Mouse (Mus musculus) forebrain, embryonic 12.5 days (tissue): ENCODE measurements around the gene Onecut3. TPM values are rescaled to one million over a fixed set of nuclear protein-coding genes. Genes with fewer than 3 reads are reported as not detected.

Experiments
- ATAC-seq: fragments of 200-750 bp; cut with Nextera tagmentation; 2 replicates; pipeline ENCODE4 v1.8.0; 2017; ENCODE audit warnings: moderate TSS enrichment; ENCODE audit not compliant: low FRiP score
- H3K27ac ChIP-seq: fragments of 300-500 bp; sonication (generic); 2 replicates; pipeline ENCODE4 v1.5.1; 2016; ENCODE audit warnings: mild to moderate bottlenecking
- H3K27me3 ChIP-seq: fragments of 300-500 bp; sonication (generic); 2 replicates; pipeline ENCODE4 v1.6.1; 2016; ENCODE audit warnings: mild to moderate bottlenecking
- H3K36me3 ChIP-seq: fragments of 300-500 bp; sonication (generic); replicated peaks from 2 replicates; pipeline ENCODE4 v1.6.1; 2016; ENCODE audit warnings: mild to moderate bottlenecking
- H3K4me1 ChIP-seq: fragments of 300-500 bp; sonication (generic); 2 replicates; pipeline ENCODE4 v1.6.1; 2016
- H3K4me2 ChIP-seq: fragments of 300-500 bp; sonication (generic); 2 replicates; pipeline ENCODE4 v1.6.1; 2016; ENCODE audit warnings: mild to moderate bottlenecking, moderate library complexity
- H3K4me3 ChIP-seq: fragments of 300-500 bp; sonication (generic); replicated peaks from 2 replicates; pipeline ENCODE4 v1.5.1; 2016; ENCODE audit warnings: mild to moderate bottlenecking
- H3K9ac ChIP-seq: fragments of 300-500 bp; sonication (generic); 2 replicates; pipeline ENCODE4 v1.6.1; 2016; ENCODE audit warnings: mild to moderate bottlenecking
- H3K9me3 ChIP-seq: fragments of 300-500 bp; sonication (generic); 2 replicates; pipeline ENCODE4 v1.6.1; 2016
- WGBS: fragments of 180-500 bp; shearing (Covaris S2); methylation state at CpG from one replicate; pipeline ENCODE4 v1.1.7; 2016; 5-methylcytosine and 5-hydroxymethylcytosine counted together
- polyA plus RNA-seq: library from polyadenylated mRNA; unstranded; fragments of >200 nt; fragmentation: Nextera tagmentation; extraction: Ambion mirVana; gene quantifications from 2 replicates; pipeline ENCODE4 v1.2.1, GENCODE M21; 2016

The Onecut3 gene
- polyA plus RNA-seq, 1 experiment from 2014 or later: 0.83 TPM

- ATAC-seq: 0 out of 2 replicates have a peak, but pooled peaks have one; percentile 25
- Histone ChIP-seq H3K4me2 (no peak overlapping the region), H3K9ac (no peak overlapping the region), H3K36me3 (no peaks in the 10 kb centered on the region), H3K27me3 (peaks cover 88% of the 10 kb centered on the region), H3K9me3 (no peaks in the 10 kb centered on the region), H3K4me3 (no peak overlapping the region), H3K4me1 (peaks cover 14% of the 10 kb centered on the region), H3K27ac (no peak overlapping the region)
- 0% methylated on average over 11 of the region's 11 CpGs for WGBS
Measured at GRCm38 (mm10) chr10:80506222-80506621, 11.6 kb downstream of the Onecut3 start.

DNA sequence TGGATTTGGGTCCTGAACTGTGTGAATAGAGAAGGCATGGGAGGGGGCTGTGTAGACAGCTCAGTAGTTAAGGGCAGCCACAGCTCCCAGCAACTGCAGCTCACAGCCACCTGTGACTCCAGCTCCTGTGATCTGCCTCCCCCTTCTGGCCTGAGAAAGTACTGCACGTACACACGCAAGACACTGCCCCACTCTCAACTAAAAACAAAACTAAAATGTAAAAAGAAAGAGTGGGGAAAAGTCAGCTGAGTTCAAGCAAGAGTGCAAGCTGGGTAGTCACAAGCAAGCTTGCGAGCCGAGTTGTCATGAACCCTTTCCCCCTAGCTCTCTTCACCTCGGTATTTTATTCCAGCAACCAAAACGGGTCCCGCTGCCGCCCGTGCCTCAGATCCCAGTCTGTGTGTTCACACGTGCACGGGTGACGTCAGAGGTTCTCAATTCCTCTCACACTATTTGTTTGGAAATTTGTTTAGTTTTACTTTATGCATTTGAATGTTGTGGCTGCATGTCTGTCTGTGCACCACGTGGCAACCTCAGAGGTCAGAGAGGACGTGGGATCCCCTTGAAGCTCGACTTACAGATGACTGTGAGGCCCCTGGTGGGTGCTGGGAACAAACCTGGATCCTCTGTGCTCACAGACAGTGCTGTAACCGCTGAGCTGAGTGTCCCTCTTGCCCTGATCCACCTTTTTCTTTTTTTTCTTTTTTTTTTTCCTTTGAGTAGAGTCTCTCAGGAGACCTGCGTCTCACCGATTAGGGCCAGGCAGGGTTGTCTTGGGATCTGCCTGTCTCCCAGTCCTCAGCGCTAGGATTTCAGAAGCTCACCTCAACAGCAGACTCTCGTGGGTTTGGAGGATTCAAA, 15.0 kb downstream of the Onecut3 start:
- peaks cover 27% of the 10 kb centered on the region for H3K4me1 ChIP-seq
- ATAC-seq: peak; percentile 57; the same call in 1 of the 2 replicates
- H3K9me3 ChIP-seq: no peaks in the 10 kb centered on the region
- peaks cover 87% of the 10 kb centered on the region for H3K27me3 ChIP-seq
- peak overlapping the region; percentile 32 for H3K4me3 ChIP-seq
- H3K27ac ChIP-seq: no peak overlapping the region
- H3K9ac ChIP-seq: 0 out of 2 replicates have a peak overlapping the region, but pooled peaks have one; percentile 17
- 10% methylated on average over 20 of the region's 20 CpGs for WGBS
- no peaks in the 10 kb centered on the region for H3K36me3 ChIP-seq
- peak overlapping the region; percentile 57 for H3K4me2 ChIP-seq

GRCm38 (mm10) chr10:80510273-80510660, 15.6 kb downstream of the Onecut3 start:
- H3K27ac ChIP-seq: no peak overlapping the region
- 57% methylated on average over 10 of the region's 10 CpGs for WGBS
- no peak for ATAC-seq
- no peaks in the 10 kb centered on the region for H3K9me3 ChIP-seq
- H3K27me3 ChIP-seq: peaks cover 87% of the 10 kb centered on the region
- no peak overlapping the region for H3K4me2 ChIP-seq
- no peak overlapping the region for H3K9ac ChIP-seq
- H3K36me3 ChIP-seq: no peaks in the 10 kb centered on the region
- H3K4me1 ChIP-seq: peaks cover 23% of the 10 kb centered on the region
- H3K4me3 ChIP-seq: no peak overlapping the region

DNA sequence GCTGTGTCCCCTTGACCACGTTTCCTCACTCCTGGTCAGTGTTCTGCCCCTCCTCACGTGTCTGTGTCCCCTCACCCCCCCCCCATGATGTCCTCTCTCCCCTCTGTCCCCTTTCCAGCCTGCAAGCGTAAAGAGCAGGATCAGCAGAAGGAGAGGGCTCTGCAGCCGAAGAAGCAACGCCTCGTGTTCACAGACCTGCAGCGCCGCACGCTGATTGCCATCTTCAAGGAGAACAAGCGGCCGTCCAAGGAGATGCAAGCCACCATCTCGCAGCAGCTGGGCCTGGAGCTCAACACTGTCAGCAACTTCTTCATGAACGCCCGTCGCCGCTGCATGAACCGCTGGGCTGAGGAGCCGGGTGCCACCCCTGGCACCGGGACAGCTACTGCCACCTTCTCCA, 19.1 kb downstream of the Onecut3 start:
- no peak overlapping the region for H3K27ac ChIP-seq
- 8% methylated on average over 19 of the region's 19 CpGs for WGBS
- no peak for ATAC-seq
- peak overlapping the region; percentile 33 for H3K9ac ChIP-seq
- H3K9me3 ChIP-seq: no peaks in the 10 kb centered on the region
- no peaks in the 10 kb centered on the region for H3K36me3 ChIP-seq
- H3K4me1 ChIP-seq: peaks cover 18% of the 10 kb centered on the region
- H3K4me2 ChIP-seq: 0 out of 2 replicates have a peak overlapping the region, but pooled peaks have one; percentile 21
- peak overlapping the region; percentile 7; the same call in 1 of the 2 replicates for H3K4me3 ChIP-seq
- peaks cover 63% of the 10 kb centered on the region for H3K27me3 ChIP-seq

- Histone ChIP-seq H3K27me3 (peaks cover 18% of the 10 kb centered on the region), H3K36me3 (no peaks in the 10 kb centered on the region; the same call in 1 of the 2 replicates), H3K4me3 (no peak overlapping the region), H3K9ac (no peak overlapping the region), H3K9me3 (peaks cover 4% of the 10 kb centered on the region; the same call in 1 of the 2 replicates), H3K4me1 (peaks cover 3% of the 10 kb centered on the region), H3K27ac (no peak overlapping the region), H3K4me2 (no peak overlapping the region)
- no peak for ATAC-seq
- WGBS: 74% methylated on average over 2 of the region's 2 CpGs
Measured at GRCm38 (mm10) chr10:80519287-80519686, 24.7 kb downstream of the Onecut3 start.

DNA sequence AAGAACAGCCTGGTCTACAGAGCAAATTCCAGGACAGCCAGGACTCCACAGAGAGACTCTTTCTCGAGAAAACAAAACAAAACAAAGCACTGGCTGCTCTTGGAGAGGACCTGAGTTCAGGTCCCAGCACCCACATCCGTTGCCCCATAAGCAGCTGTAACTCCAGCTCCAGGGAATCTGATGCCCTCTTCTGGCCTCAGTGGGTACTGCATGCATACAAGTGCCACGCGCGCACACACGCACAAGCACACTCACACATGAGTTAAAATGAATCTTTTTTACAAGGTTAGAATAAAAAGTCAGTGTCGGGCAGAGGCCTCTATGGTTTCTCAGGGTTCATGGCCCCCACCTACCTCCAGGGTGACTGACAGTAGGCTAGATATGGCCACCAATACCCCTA, 28.7 kb downstream of the Onecut3 start:
- WGBS: 93% methylated on average over 7 of the region's 7 CpGs
- H3K36me3 ChIP-seq: no peaks in the 10 kb centered on the region; the same call in 1 of the 2 replicates
- H3K27ac ChIP-seq: no peak overlapping the region
- peaks cover 4% of the 10 kb centered on the region; the same call in 1 of the 2 replicates for H3K9me3 ChIP-seq
- ATAC-seq: no peak
- H3K9ac ChIP-seq: no peak overlapping the region
- no peak overlapping the region for H3K4me2 ChIP-seq
- H3K27me3 ChIP-seq: peaks cover 7% of the 10 kb centered on the region; the same call in 1 of the 2 replicates
- peaks cover 7% of the 10 kb centered on the region for H3K4me1 ChIP-seq
- no peak overlapping the region for H3K4me3 ChIP-seq

DNA sequence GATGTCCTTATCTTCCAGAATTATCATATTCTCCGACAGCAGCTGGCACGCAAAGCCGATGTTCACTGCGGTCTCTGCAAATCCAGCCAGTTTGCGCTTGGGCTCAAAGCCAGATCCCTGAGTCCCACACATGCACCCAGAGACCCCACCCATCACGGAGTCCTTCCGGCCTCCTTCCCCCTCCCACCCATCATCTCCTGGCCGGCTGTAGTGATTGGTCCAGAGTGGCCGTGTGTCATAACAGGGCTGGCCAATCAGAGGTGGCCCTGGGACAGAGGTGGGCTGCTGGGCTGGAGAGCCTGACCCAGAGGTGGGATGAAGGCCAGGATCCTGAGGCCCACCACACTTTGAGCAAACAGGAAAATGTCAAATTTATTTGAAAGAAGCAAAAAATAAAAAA, 31.5 kb downstream of the Onecut3 start:
- Histone ChIP-seq H3K9ac (no peak overlapping the region), H3K4me1 (peaks cover 7% of the 10 kb centered on the region), H3K4me3 (no peak overlapping the region), H3K4me2 (peak overlapping the region; percentile 32), H3K36me3 (no peaks in the 10 kb centered on the region; the same call in 1 of the 2 replicates), H3K27ac (no peak overlapping the region), H3K27me3 (peaks cover 12% of the 10 kb centered on the region; the same call in 1 of the 2 replicates), H3K9me3 (peaks cover 4% of the 10 kb centered on the region; the same call in 1 of the 2 replicates)
- ATAC-seq: peak; percentile 86
- WGBS: 27% methylated on average over 9 of the region's 9 CpGs

- Histone ChIP-seq H3K36me3 (no peaks in the 10 kb centered on the region), H3K4me2 (no peak overlapping the region), H3K9me3 (no peaks in the 10 kb centered on the region), H3K27ac (no peak overlapping the region), H3K9ac (no peak overlapping the region), H3K27me3 (peaks cover 49% of the 10 kb centered on the region), H3K4me3 (no peak overlapping the region), H3K4me1 (no peaks in the 10 kb centered on the region)
- no peak for ATAC-seq
- WGBS: 87% methylated on average over 11 of the region's 11 CpGs
Measured at GRCm38 (mm10) chr10:80532783-80533182, 38.1 kb downstream of the Onecut3 start.

GRCm38 (mm10) chr10:80533704-80534103, 39.1 kb downstream of the Onecut3 start:
- no peak overlapping the region for H3K9ac ChIP-seq
- H3K9me3 ChIP-seq: no peaks in the 10 kb centered on the region
- peaks cover 2% of the 10 kb centered on the region; the same call in 1 of the 2 replicates for H3K4me1 ChIP-seq
- H3K27ac ChIP-seq: no peak overlapping the region
- no peak for ATAC-seq
- H3K4me2 ChIP-seq: no peak overlapping the region
- no peak overlapping the region for H3K4me3 ChIP-seq
- 25% methylated on average over 7 of the region's 7 CpGs for WGBS
- peaks cover 52% of the 10 kb centered on the region for H3K27me3 ChIP-seq
- no peaks in the 10 kb centered on the region for H3K36me3 ChIP-seq

GRCm38 (mm10) chr10:80535071-80535470, 40.4 kb downstream of the Onecut3 start:
- peaks cover 6% of the 10 kb centered on the region for H3K4me1 ChIP-seq
- WGBS: 11% methylated on average over 14 of the region's 14 CpGs
- H3K4me3 ChIP-seq: no peak overlapping the region
- H3K36me3 ChIP-seq: no peaks in the 10 kb centered on the region
- no peaks in the 10 kb centered on the region for H3K9me3 ChIP-seq
- no peak for ATAC-seq
- no peak overlapping the region for H3K9ac ChIP-seq
- H3K4me2 ChIP-seq: peak overlapping the region; percentile 29; the same call in 1 of the 2 replicates
- peaks cover 54% of the 10 kb centered on the region for H3K27me3 ChIP-seq
- H3K27ac ChIP-seq: no peak overlapping the region

DNA sequence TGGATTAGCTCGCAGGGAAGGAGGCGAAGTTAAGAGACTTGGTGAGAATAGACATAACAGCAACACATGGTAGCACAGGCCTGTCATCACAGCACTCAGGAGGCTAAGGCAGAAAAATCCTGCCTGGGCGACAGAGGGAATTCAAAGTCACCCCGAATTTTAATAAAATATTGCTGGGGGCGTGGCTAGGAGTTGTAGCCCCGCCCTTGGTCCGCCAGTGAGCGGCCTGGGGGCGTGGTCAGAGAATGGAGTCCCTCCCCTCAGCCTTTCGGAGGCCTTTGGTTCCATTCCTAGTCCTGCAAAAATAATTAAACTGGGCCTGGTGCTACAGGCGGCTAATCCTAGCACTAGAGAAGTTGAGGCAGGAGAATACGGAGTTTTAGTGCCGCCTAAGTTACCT, 41.1 kb downstream of the Onecut3 start:
- no peak for ATAC-seq
- Histone ChIP-seq H3K9me3 (no peaks in the 10 kb centered on the region), H3K4me3 (no peak overlapping the region), H3K27me3 (peaks cover 54% of the 10 kb centered on the region), H3K27ac (no peak overlapping the region), H3K36me3 (0 out of 2 replicates have a peak, but pooled peaks cover 1% of the 10 kb centered on the region), H3K4me2 (no peak overlapping the region), H3K4me1 (peaks cover 6% of the 10 kb centered on the region), H3K9ac (no peak overlapping the region)
- 10% methylated on average over 13 of the region's 13 CpGs for WGBS

GRCm38 (mm10) chr10:80538180-80538579, 43.5 kb downstream of the Onecut3 start:
- Histone ChIP-seq H3K36me3 (peaks cover 26% of the 10 kb centered on the region), H3K27me3 (peaks cover 54% of the 10 kb centered on the region), H3K9me3 (no peaks in the 10 kb centered on the region), H3K4me1 (peaks cover 6% of the 10 kb centered on the region), H3K27ac (no peak overlapping the region), H3K4me3 (no peak overlapping the region), H3K9ac (no peak overlapping the region), H3K4me2 (no peak overlapping the region)
- 58% methylated on average over 5 of the region's 5 CpGs for WGBS
- no peak for ATAC-seq
